Mouse (Mus musculus) stomach, embryonic 16.5 days (tissue): ENCODE measurements at regions not wholly inside any gene's neighbourhood (a gene's known extent, or its start where the extent isn't known, plus 50 kb on each side); places are given as distances from the start of the nearest gene placed in this dataset.

Source experiments
- ATAC-seq: fragments of 200-750 bp; cut with Nextera tagmentation; 2 replicates; pipeline ENCODE4 v1.8.0; 2017; ENCODE audit warnings: moderate number of reproducible peaks, moderate TSS enrichment; ENCODE audit not compliant: insufficient read depth, low FRiP score
- H3K27ac ChIP-seq: fragments of 300-500 bp; sonication (generic); 2 replicates; pipeline ENCODE4 v1.5.1; 2014; ENCODE audit warnings: low read length
- H3K27me3 ChIP-seq: fragments of 300-500 bp; sonication (generic); 2 replicates; pipeline ENCODE4 v1.6.1; 2014; ENCODE audit warnings: low read length, control low read depth, mixed read lengths; ENCODE audit not compliant: control insufficient read depth, insufficient read depth
- H3K36me3 ChIP-seq: fragments of 300-500 bp; sonication (generic); 2 replicates; pipeline ENCODE4 v1.6.1; 2014; ENCODE audit warnings: low read length; ENCODE audit not compliant: control insufficient read depth, insufficient read depth
- H3K4me1 ChIP-seq: fragments of 300-500 bp; sonication (generic); 2 replicates; pipeline ENCODE4 v1.6.1; 2014; ENCODE audit warnings: low read length, control low read depth, mixed read lengths; ENCODE audit not compliant: control insufficient read depth, insufficient read depth
- H3K4me2 ChIP-seq: fragments of 300-500 bp; sonication (generic); 2 replicates; pipeline ENCODE4 v1.6.1; 2014; ENCODE audit warnings: low read depth, low read length, mixed read lengths
- H3K4me3 ChIP-seq: fragments of 300-500 bp; sonication (generic); replicated peaks from 2 replicates; pipeline ENCODE4 v1.5.1; 2014; ENCODE audit warnings: mild to moderate bottlenecking, low read length
- H3K9ac ChIP-seq: fragments of 300-500 bp; sonication (generic); 2 replicates; pipeline ENCODE4 v1.6.1; 2014; ENCODE audit warnings: low read length
- H3K9me3 ChIP-seq: fragments of 300-500 bp; sonication (generic); replicated peaks from 2 replicates; pipeline ENCODE4 v1.6.1; 2016; ENCODE audit warnings: low read length, control low read depth; ENCODE audit not compliant: control insufficient read depth
- WGBS: fragments of 180-500 bp; shearing (Covaris S2); extraction: QIAGEN DNeasy Blood & Tissue Kit; methylation state at CpG from one replicate; pipeline ENCODE4 v1.1.7; 2014; 5-methylcytosine and 5-hydroxymethylcytosine counted together

DNA sequence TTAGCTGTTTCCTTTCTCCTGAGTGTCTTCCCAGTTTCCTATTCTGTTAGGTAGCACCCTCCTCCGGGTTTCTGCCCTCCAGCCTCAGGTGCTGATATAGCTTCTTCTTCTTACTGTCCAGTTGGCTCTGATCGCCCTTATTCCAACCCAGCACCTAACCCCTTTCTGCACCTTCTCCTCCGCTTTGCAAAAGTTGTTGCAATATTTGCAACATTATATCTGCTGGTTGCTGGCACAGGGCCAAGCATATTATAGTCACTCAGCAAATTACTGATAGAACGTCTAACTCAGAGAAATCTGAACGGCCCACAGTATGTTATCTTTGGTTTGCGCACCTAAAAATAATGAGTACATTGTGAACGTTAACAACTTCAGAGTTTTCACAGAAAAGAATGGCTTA, 183.6 kb upstream of the Rpl34 start:
- Histone ChIP-seq H3K9ac (no peak overlapping the region), H3K9me3 (no peaks in the 10 kb centered on the region), H3K4me2 (no peak overlapping the region), H3K27ac (no peak overlapping the region), H3K27me3 (no peaks in the 10 kb centered on the region; the same call in 1 of the 2 replicates), H3K4me3 (no peak overlapping the region), H3K4me1 (no peaks in the 10 kb centered on the region), H3K36me3 (no peaks in the 10 kb centered on the region)
- no peak for ATAC-seq
- WGBS: 58% methylated on average over 7 of the region's 7 CpGs

DNA sequence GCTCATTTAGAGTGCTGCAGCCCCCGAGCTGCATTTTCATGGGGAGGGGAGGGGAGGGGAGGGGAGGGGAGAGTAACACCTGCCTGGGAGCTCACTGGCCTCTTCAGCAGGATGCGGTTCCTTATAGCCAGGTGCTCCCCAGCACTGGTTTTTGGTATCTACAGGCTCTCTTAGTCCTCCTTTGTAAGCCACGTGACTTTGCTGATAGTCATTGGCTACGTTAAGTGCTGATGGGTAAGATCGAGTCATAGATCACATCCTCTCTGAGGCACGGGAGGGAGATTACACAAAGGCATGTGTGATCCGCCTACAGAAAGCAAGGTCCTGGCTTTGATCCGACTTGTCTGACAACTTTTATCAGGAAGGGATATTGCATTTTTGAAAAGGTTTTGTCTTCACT, 174.9 kb upstream of the Rpl34 start:
- Histone ChIP-seq H3K4me2 (no peak overlapping the region), H3K9me3 (no peaks in the 10 kb centered on the region), H3K9ac (no peak overlapping the region), H3K27me3 (no peaks in the 10 kb centered on the region), H3K4me3 (no peak overlapping the region), H3K36me3 (no peaks in the 10 kb centered on the region), H3K4me1 (no peaks in the 10 kb centered on the region), H3K27ac (no peak overlapping the region)
- 43% methylated on average over 8 of the region's 8 CpGs for WGBS
- no peak for ATAC-seq

DNA sequence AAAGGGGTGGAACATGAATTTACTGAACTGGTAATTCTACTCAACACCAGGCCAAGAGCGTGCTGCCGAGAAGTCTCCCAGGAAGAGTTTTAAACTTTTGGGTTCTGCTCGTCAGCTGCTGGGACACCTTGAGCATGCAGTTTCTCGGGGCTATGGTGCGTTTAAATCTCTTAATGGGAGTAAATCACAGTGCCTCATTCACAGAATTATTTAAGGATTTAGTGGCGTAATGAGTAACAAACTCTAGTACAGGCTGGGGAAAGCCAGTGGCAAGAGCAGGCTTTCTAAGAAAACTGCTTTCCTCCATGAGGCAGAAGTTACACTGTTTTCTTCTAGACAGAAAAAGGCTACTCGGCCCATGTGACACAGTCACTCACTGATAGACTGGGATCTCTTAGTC, 173.1 kb upstream of the Rpl34 start:
- H3K9me3 ChIP-seq: no peaks in the 10 kb centered on the region
- H3K27ac ChIP-seq: no peak overlapping the region
- H3K4me2 ChIP-seq: no peak overlapping the region
- H3K9ac ChIP-seq: no peak overlapping the region
- 86% methylated on average over 7 of the region's 7 CpGs for WGBS
- no peak overlapping the region for H3K4me3 ChIP-seq
- ATAC-seq: no peak
- H3K36me3 ChIP-seq: no peaks in the 10 kb centered on the region
- H3K4me1 ChIP-seq: no peaks in the 10 kb centered on the region
- H3K27me3 ChIP-seq: no peaks in the 10 kb centered on the region

DNA sequence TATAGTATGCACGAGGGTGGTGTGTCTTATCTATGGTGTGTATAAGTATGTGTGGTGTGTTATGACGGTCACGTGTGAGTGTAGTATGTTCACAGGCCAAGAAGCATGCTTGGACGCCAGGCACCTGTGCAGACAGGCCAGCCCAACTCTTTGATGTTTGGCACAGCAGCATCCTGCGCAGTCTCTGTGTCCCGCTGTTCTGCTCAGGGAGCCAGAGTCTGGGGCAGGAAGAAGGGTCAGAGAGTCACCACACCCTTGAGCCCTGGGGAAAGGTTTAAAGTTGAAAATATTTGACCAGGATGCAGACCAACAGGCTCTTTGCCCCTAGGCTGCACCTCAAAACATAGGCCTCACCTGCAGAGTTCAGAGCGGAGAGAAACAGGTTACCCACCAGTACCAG, 172.2 kb upstream of the Rpl34 start:
- no peak for ATAC-seq
- WGBS: 84% methylated on average over 7 of the region's 7 CpGs
- H3K4me3 ChIP-seq: no peak overlapping the region
- H3K4me2 ChIP-seq: no peak overlapping the region
- no peaks in the 10 kb centered on the region for H3K9me3 ChIP-seq
- no peak overlapping the region for H3K27ac ChIP-seq
- H3K9ac ChIP-seq: no peak overlapping the region
- no peaks in the 10 kb centered on the region for H3K4me1 ChIP-seq
- H3K36me3 ChIP-seq: no peaks in the 10 kb centered on the region
- H3K27me3 ChIP-seq: no peaks in the 10 kb centered on the region

DNA sequence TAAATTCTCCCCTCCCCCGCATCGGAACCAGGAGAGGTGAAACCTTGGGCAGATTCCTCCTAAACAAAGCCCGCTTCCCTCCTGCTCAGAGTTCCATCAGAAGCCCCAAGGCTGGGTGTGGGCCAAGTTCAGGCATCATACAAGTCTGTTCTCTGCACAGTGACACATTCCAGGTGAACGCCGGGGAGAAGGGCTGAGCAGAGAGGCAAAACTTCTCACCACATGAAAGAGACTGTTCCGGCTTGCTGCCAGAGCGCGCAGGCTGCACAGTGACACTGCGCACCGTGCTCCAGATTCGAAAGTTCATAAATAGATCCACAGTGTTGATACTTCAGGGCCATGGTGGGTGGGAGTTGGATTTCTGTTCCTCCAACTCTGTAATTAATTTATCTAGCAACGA, 171.1 kb upstream of the Rpl34 start:
- 74% methylated on average over 12 of the region's 12 CpGs for WGBS

DNA sequence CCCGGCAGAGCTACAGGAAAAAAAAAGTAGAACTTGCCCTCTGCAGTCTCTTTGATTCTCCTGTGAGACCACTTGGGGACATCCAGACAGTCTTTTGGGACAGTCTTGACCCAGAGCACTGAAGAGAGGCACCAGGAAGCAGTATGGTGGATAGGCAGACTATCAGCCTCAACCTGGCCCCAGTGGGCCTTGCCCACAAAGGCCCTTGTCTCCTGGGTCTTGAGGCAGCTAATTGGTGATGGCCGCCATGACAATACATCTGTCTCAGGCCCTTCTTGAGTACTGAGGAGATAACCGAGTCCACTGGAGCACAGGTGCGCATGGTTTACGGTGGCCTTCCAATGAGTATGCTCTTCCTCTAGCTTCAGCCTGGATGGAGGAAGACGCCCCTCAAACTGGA, 170.6 kb upstream of the Rpl34 start:
- H3K4me2 ChIP-seq: no peak overlapping the region
- H3K4me1 ChIP-seq: no peaks in the 10 kb centered on the region
- no peak overlapping the region for H3K9ac ChIP-seq
- 90% methylated on average over 6 of the region's 6 CpGs for WGBS
- no peak overlapping the region for H3K4me3 ChIP-seq
- no peak for ATAC-seq
- no peaks in the 10 kb centered on the region for H3K36me3 ChIP-seq
- H3K9me3 ChIP-seq: no peaks in the 10 kb centered on the region
- H3K27me3 ChIP-seq: no peaks in the 10 kb centered on the region
- H3K27ac ChIP-seq: no peak overlapping the region

More for the DNA sequence above, 171.1 kb upstream of the Rpl34 start:
- Histone ChIP-seq H3K4me2 (no peak overlapping the region), H3K4me3 (no peak overlapping the region), H3K4me1 (no peaks in the 10 kb centered on the region), H3K27me3 (no peaks in the 10 kb centered on the region), H3K27ac (no peak overlapping the region), H3K36me3 (no peaks in the 10 kb centered on the region), H3K9me3 (no peaks in the 10 kb centered on the region), H3K9ac (no peak overlapping the region)
- ATAC-seq: no peak

DNA sequence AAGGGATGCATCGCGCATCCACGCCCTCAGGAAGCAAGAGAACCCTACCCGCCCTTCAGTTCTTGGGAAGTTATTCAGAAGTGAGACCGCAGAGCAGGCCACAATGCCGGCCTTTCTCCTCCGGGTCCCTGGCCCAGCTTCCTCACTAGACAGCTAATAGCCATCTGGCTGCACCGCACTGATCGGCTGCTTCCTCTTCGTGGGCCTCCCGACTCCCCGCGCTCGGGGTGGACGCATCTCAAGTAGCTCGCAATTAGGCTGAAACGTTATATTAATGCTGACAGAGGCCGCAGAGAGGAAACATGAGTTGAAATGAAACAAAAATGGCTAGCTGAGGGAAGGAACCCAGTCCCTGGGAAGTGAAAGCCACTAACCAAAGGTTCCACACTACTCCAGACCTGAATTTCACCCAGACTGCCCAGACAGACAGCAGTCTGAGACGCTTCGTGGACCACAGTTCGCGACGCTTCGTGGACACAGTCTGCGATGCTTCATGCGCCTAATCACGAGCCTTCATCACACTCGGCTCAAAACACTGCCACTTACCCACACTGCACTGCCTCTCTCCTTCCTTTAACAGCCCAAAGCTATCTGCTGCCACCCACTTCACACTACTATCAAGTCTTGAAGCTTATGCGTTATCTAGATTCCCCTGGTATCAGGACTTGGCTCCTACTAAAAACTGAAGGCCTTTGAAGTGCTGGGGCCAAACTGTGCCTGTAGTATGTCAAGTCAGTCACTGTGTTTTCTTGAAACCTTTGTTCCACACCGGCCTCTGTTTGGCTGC, 170.0 kb upstream of the Rpl34 start:
- Histone ChIP-seq H3K9ac (no peak overlapping the region), H3K4me2 (no peak overlapping the region), H3K36me3 (no peaks in the 10 kb centered on the region), H3K9me3 (no peaks in the 10 kb centered on the region), H3K4me3 (no peak overlapping the region), H3K27ac (no peak overlapping the region), H3K27me3 (no peaks in the 10 kb centered on the region), H3K4me1 (no peaks in the 10 kb centered on the region)
- no peak for ATAC-seq
- 67% methylated on average over 30 of the region's 30 CpGs for WGBS

DNA sequence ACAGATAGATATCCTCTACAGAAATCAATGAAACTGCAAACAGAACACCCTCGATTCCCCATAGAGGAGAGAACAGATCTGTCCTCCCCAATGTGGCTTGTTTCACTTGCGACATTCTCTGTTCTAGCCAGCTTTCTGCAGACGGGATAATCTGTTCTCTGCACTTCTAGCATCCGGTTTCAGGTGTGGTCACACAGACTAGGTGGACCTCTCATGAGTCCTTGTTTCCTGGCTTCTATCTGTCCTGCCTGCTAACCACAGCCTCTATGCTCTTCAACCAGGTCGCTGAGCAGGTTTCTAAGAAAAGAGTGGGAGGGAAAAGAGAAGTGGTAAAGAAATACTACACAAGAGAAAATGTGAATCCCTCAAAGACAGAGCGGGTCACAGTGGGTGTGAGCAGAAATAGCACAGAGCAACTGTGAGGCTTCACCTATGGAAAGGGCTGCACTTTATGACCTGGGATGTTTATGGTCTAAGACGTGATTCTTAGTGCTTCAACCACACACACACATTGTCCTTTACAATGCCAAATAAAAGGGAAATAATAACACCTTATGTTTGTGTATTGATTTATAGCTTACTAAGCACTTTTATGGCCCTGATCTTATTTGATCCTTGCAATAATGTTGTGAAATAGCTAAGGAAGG, 164.1 kb upstream of the Rpl34 start:
- Histone ChIP-seq H3K9ac (no peak overlapping the region), H3K27me3 (no peaks in the 10 kb centered on the region), H3K36me3 (no peaks in the 10 kb centered on the region), H3K4me2 (no peak overlapping the region), H3K9me3 (0 out of 2 replicates have a peak, but pooled peaks cover 2% of the 10 kb centered on the region), H3K27ac (no peak overlapping the region), H3K4me1 (no peaks in the 10 kb centered on the region), H3K4me3 (no peak overlapping the region)
- ATAC-seq: no peak
- 64% methylated on average over 7 of the region's 7 CpGs for WGBS

DNA sequence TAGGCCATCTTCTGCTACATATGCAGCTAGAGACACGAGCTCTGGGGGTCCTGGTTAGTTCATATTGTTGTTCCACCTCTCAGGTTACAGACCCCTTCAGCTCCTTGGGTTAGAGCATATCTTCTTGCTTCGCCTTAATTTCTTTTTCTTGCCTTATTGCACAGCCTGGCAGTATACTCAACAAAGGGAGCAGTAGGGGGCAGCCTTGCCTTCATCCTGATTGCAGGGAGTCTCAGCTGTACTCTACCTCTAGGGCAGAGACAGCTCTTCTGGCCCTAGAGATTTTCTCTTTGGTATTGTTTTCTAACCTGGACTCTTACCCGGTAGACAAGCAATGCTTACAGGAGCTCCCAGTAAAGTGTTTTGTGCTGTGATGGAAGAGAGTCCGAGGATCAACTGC, 161.1 kb upstream of the Rpl34 start:
- Histone ChIP-seq H3K9me3 (0 out of 2 replicates have a peak, but pooled peaks cover 2% of the 10 kb centered on the region), H3K4me2 (no peak overlapping the region), H3K27ac (no peak overlapping the region), H3K27me3 (no peaks in the 10 kb centered on the region), H3K4me3 (no peak overlapping the region), H3K4me1 (no peaks in the 10 kb centered on the region), H3K36me3 (no peaks in the 10 kb centered on the region), H3K9ac (no peak overlapping the region)
- ATAC-seq: no peak
- WGBS: 79% methylated on average over 4 of the region's 4 CpGs
